Mouse (Mus musculus) yolk sac, embryonic 10.5 days (tissue): ENCODE measurements around the gene Mgmt.
A peak's percentile ranks its signal among the peaks of the same experiment; 100 is the strongest.

Experiments used
- DNase-seq: peaks from one replicate; pipeline ENCODE4 v3.0.0-alpha.2; 2017; ENCODE audit warnings: low spot score

The Mgmt gene

GRCm38 (mm10) chr7:136912901-136913300 lies 18.5 kb downstream of the Mgmt start:
- DNase-seq, result no peak

GRCm38 (mm10) chr7:136916021-136916420 lies 21.6 kb downstream of the Mgmt start:
- no peak for DNase-seq

GRCm38 (mm10) chr7:136920976-136921755 lies 26.8 kb downstream of the Mgmt start:
- DNase-seq, result no peak

DNA sequence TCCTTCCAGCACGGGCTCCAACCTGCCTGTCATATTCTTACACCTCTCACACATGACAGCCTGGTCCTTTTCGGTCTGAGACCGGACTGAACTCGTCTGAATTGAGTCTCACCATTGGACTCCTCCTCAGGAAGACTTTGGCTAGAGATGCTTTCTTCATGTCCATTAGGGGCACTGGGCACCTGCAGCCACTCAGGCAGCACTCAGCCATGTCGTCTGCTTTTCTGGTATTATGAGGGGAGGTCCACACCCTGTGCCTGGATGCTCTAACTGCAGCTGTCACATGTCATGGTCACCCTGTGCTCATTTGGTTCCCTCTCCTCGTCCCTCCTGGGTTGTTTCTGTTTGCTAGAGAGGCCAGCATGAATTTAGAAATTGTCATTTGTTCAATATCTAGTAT lies 27.8 kb downstream of the Mgmt start:
- no peak for DNase-seq

DNA sequence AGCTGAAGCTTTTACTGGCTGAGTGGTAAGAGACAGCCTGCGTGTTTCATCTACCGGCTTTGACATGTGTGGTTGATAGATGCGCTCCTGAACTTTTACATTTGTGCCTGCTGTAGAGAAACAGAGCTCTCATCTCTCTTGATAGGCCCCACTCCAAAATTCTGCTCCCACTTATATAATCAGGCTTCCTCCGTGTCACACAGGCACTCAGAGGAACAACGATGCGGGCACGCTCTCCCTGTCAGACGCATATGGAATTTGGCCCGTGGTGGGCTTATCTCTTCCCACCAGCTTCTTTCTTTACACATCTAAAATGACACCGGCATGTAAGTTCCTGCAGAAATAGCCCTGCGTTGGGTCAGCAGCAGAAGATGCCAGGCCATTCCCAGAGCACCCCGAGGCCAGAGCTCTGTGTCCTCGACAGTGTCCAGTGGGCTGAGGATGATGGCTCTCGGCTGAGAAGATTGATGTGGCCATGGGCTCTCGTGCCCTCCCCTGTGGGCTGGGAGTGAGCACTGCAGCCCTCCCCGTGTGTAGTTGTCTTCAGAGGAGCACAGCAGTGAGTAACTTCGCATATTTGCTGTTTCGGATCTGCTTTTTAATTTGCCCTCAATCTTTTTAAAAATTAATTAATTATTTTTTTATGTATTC lies 30.3 kb downstream of the Mgmt start:
- no peak for DNase-seq

DNA sequence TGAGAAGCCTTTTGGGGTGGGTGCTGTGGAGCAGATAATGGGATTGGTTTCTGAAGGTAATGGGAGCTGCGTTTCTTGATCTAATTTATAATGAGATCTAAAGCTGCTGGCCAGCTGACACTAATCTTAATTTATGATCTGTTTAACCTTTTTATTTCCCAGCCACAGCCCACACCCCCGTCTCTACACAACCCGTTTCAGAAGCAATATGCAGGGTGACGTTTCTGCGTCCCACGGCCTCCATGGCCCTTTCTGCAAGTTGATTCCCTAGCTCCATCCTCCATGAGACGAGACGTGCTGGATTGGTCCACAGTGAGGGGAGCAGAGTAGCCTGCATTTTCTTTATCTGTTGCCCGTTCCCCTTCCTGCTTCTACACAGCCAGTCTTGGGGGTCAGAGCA lies 31.8 kb downstream of the Mgmt start:
- no peak for DNase-seq

DNA sequence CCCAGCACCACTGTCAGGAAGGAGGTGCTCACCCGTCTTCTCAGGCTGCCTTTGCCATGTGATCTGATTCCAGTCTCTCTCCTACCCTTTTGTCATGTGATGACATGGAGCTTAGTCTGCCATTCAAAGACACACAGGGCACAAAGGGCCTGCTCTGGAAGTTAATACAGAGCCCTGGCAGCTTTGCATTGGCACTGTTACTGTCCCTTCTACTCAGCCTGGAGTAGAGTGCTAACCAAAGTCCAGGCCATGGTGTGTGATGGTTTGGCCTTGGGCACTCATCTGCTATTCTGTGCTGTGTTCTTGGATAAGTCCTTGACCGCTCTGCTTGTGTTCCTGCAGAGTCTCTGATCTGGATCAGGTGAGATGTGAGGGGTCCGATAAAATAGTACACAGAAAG lies 36.0 kb downstream of the Mgmt start:
- no peak for DNase-seq

DNA sequence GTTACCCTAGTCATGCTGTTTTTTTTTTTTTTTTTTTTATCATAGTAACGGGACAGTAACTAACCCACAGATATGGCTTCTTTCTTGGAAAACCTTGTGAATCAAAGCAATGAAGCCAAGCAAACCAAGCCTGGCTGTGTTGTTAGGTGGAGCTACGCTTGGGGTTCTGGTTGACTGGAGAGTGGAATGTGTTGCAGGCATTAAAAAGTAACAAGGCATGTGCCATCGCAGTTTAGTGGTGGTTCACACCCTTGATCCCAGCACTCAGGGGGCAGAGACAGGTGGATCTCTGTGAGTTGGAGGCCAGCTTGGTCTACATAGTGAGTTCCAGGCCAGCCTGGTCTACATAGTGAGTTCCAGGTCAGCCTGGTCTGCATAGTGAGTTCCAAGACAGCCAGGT lies 39.0 kb downstream of the Mgmt start:
- no peak for DNase-seq

GRCm38 (mm10) chr7:136934336-136934735 lies 39.9 kb downstream of the Mgmt start:
- no peak for DNase-seq

GRCm38 (mm10) chr7:136934784-136935183 lies 40.4 kb downstream of the Mgmt start:
- DNase-seq, result peak; percentile 67

DNA sequence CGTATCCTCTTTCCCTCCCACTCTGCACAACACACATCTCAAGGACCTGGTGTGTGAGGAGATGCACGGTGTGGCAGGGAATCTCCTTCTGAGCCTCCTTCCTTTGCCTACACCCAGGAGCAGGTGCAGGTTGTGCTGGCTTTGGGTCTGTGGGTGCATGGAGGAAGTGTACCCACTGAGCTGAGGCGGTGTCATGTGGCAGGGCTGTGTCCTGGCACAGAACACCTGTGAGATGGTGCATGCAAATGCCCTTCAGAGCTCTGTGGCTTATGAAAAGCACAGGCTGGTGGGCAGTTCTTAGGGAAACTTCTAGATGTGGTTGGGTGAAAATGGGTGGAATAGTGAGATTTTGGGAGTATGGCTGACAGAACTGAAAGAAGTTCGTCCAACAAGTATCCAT lies 44.0 kb downstream of the Mgmt start:
- DNase-seq, result no peak

DNA sequence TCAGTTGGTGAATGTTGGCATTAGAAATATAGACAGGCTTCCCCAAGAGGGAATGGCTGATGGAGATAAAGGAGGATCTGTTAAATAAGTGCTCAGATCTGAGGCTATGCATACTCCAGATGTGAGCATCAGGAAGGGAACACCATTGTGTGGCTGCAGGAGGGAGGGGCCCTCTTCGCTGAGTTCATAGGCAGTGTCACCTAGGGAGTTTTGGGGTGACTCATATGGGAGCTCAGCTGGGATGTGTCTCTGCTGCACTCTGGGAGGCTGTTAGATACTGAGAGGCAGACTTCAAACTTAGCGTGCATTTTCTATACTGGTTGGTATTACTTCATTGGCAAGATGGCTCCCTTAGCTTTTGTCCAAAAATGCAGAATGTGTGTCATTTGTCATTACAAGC lies 48.0 kb downstream of the Mgmt start:
- DNase-seq, result no peak

DNA sequence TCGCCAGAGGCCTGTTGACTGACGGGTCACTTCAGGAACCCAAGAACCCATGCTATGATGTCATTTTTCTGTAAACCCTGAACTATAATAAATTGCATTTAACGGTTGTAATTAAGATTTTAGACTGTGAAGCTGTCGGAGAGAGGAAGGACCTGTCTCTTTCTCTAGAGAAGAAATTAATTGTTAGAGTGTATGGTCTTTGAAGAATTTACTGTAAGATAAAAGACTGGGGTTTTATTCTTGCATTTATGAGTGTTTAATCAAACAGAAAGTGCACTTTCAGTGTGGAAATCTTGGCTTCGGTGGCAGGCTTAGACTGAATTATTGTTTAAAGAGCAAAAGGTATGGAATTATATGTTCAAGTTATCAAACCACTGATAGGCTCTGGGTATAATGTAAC lies 49.5 kb downstream of the Mgmt start:
- DNase-seq, result no peak

DNA sequence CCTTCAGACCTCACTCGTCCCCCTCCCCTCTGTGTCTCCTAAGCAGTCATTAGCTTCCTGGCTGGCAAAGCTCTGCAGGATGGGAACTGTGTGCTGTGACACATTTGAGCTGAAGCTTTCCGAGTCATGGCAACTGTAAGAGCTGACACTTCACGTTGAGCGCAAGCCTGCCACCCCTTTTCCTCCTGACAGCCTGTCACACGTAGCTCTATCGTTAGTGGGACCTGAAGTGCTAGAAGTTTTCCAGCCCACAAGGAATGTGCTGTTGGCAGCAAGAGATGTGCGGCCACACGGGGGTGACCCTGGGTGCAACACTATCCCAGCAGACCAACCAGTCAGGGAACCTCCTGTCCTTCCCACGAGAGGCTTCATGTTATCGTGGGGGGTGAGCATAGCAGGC lies 51.3 kb downstream of the Mgmt start:
- DNase-seq, result no peak

DNA sequence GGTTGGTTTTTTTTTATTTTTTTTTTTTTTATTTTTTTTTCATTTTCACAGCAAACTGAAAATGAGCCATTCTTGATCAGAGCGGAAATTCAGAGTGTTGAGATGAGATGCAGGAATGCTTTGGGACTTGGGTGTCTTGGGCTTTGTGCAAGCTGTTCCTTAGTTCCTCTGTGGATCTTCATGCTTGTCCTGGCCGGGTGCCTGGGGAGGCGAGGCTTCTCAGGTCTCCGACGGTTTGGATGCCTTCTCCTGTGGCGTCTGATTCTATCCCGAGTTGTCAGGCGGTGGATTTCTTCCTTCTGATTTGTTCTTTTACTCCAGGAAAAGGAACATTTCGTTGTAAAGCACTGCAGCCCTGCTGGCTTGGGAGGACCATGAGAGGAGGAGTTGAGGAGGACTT lies 51.7 kb downstream of the Mgmt start:
- DNase-seq, result no peak

GRCm38 (mm10) chr7:136948275-136948810 lies 53.9 kb downstream of the Mgmt start:
- DNase-seq, result no peak

GRCm38 (mm10) chr7:136952608-136953007 lies 58.2 kb downstream of the Mgmt start:
- DNase-seq, result no peak

- no peak for DNase-seq
Observed at GRCm38 (mm10) chr7:136953251-136953650, 58.8 kb downstream of the Mgmt start.

GRCm38 (mm10) chr7:136972361-136972760 lies 77.9 kb downstream of the Mgmt start:
- DNase-seq, result no peak

DNA sequence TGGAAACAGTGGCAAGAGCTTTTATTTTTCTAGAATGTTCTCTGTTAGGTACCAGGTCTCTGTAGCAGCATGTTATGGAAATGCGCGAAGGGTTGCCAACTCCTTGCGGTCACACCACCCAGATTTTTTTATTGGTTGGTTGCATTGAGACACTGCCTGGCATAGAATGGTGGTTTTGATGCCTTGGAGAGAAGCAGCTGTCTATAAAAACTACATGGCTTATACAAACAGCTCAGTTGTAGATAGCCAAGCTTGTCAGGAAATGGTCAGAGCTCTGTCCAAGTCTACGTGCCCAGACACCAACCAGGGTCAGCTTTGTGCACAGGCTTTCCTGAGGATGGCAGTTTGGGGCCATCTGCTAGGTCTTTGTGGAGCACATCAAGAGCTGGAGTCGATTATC lies 80.6 kb downstream of the Mgmt start:
- DNase-seq, result no peak

- DNase-seq, result no peak
Observed at GRCm38 (mm10) chr7:136997456-136997855, 103.0 kb downstream of the Mgmt start.

GRCm38 (mm10) chr7:137000703-137001102 lies 106.3 kb downstream of the Mgmt start:
- no peak for DNase-seq

DNA sequence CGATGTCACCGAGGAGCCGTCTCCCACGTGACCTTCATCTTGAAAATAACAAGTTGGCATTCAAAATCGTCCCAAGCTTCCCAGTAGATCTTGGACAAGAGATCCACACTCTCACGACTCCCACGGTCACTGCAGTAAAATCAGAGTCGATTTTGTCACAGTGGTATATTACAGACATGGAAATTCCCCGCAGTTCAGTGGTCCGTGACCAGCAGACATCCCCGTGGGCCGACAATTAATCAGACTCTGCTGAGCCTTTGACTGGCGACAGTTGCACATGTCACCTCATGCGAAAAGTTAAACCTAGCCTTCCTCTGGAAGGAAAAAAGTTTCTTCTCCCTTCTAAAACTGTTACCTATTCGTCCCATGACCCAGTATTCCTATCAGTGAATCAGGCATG lies 106.8 kb downstream of the Mgmt start:
- no peak for DNase-seq

DNA sequence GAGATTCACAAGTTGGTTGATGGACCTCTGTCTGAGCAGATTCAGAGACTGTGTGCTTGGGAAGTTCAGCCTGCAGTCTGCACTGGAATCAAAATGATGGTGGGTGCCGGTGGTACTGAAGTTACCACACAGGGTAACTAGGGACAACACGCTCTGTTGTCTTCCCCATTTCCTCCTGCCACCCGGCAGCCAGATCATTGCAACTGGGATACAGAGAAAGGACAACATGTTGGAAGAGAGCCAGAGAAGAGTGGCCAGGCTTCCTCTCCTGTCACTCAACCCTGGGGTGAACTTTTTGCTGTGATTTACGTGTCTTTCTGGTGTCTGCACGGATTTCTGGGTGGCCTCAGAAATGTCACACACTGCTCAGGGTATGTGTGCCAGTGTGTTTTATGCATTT lies 107.4 kb downstream of the Mgmt start:
- DNase-seq, result no peak
